Mouse (Mus musculus) lung, postnatal 36 days (tissue): Measurements from ENCODE around the gene Oxct2b.
"Not testable (repeated sequence)": the region's sequence is repeated elsewhere in the genome, so short reads cannot be mapped to it uniquely, and the experiment has no call there.

ENCODE experiments used
- DNase-seq: peaks from one replicate; pipeline ENCODE4 v3.0.0; 2022; ENCODE audit warnings: mixed read lengths

Gene Oxct2b

DNA sequence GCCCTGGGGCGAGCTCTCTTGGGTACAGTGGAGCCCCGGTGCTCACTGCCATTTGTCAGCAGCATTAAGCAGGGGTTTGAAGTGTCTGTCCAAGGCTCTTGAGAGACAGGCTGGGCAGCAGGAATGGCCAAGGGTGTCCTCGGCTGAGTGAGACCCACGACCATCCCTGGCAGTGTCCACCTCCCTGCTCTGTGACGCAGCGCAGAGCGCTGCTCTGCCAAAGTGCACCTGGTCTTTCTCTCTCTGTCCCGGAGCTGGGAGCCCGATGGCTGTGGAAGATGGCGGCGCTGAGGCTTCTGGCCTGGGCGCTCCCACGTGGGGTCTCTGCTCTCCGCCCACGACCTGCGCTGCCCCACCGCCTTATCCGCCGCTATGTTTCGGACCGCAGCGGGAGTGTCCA is at the start of gene Oxct2b:
TSS of gene Oxct2b (plus strand) at position 256 of the 400 bp plus-strand sequence.
- no peak for DNase-seq

- DNase-seq = no peak
These were observed 47.4 kb upstream of the Oxct2b start for GRCm38 (mm10) chr4:123068646-123069045.

GRCm38 (mm10) chr4:123071266-123071966 is 44.6 kb upstream of the Oxct2b start:
- peak; percentile 82 for DNase-seq

- DNase-seq = no peak
These were observed 39.1 kb upstream of the Oxct2b start for GRCm38 (mm10) chr4:123076928-123077327.

DNA sequence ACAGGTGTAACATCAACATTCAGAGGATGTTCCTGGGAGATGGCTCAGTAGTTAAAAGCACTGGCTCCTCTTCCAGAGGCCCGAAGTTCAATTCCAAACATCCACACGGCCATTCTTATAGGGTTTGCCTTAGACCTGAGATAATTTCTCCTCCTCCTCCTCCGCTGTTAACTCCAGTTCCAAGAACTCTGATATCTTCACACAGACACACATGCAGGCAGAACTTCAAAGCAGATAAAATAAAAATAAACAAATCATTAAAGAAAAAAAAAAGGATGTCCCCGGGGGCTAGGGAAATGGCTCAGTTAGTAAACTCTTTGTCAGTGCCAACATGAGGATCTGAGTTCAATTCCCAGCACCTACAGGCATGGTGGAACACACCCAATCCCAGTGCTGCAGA is 37.8 kb upstream of the Oxct2b start:
- no peak for DNase-seq

DNA sequence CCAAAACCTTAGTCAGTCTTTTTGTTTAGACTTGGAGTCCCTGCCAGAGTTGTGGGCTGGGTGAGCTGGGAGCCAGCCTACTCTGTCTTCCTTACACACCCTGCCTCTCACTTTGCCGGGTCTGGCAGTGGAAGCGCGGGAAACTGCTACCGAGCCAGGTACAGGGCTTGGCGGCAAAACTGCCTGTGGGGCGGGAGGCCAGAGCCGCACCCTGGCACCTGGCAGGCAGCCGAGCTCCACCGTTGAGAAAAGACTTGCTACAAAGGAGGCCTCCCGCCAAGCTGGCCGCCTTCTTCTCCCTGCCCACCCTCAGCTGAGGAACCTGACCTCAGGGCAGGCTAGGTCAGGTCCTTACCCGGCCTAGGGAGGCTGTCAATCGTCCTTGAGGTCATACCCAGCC is 35.3 kb upstream of the Oxct2b start:
- DNase-seq = peak; percentile 80

DNA sequence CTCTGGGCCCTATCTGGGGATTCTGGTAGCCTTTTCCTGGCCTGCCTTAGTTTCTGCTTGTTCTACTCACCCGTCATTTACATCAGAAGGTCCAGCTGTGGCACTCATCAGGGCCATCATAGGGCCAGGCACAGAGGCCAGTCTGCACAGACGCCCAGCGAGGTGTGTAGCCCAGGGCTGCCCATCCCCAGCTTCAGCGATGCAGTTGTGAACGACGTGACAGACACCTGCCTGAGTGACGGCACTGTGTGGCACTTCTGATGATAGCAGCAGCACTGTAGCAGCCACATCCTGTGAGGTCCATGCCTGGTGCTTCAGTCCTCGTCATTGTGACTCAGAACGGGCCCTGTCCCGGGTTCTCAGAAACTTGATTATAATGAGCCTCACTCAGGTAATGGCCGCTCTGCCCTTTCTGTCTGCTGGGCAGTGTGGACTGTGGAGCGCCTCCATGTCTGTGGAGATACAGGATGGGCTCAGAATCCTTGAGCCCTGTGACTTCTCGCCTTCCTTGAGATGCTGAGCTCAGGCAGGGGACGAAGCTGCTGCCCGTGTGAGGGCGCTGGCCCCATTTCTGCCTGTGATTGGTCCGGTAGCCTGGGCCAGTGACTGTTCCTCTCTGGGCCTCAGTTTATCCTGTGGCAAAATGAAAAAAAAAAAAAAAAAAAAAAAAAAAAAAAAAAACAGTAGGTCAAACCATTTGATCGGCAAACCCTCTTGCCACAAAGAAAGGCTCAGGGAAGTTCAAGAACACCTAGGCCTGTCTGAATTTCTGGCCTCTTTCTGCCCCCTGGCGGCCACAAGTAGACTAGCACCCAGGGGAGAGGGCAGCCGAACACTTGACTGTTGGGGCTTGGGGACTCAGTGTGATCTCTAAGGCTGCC is 33.5 kb upstream of the Oxct2b start:
- DNase-seq = peak; percentile 64

GRCm38 (mm10) chr4:123083323-123083902 is 32.7 kb upstream of the Oxct2b start:
- DNase-seq = no peak

GRCm38 (mm10) chr4:123085290-123085689 is 30.8 kb upstream of the Oxct2b start:
- DNase-seq = no peak

DNA sequence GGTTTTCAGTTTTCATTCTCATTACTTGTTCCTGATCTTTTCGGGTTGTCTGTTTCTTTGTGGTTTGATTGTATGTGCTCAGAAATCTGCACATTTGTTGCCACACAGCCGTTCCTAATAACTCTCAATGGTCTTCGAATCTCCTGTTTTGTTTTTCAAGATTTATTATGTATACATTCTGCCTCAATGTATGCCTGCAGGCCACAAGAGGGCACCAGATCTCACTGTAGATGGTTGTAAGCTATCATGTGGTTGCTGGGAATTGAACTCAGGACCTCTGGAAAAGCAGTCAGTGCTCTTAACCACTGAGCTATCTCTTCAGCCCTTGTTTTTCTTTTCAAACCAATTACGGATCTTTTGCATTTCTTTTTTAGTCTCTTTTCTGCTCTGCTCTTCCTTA is 29.7 kb upstream of the Oxct2b start:
- no peak for DNase-seq

GRCm38 (mm10) chr4:123092621-123093020 is 23.4 kb upstream of the Oxct2b start:
- DNase-seq = no peak

GRCm38 (mm10) chr4:123093064-123093776 is 22.8 kb upstream of the Oxct2b start:
- peak; percentile 26 for DNase-seq

DNA sequence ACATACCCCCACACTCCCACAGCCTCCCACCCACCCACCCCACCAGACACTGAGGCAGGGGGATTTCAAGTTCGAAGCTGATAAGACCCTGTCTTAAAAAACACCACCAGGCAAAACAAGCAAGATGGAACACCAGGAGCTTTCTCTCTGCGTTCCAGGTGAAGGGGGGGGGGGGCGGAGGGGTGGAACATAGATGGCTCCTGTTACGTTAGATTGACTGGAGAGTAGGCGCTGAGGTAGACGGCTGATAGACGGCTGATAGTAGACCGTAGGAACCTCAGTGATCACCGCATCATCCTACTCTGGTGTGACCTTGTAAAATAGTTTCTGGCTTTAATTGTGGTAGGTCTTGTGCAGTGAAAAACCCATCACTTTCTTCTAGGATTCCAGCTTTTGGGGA is 22.2 kb upstream of the Oxct2b start:
- no peak for DNase-seq

GRCm38 (mm10) chr4:123104651-123105450 is 11.2 kb upstream of the Oxct2b start, which contains the start of gene Bmp8b:
Gene Bmp8b (plus strand): TSS chr4:123105165.
- DNase-seq = peak; percentile 22

DNA sequence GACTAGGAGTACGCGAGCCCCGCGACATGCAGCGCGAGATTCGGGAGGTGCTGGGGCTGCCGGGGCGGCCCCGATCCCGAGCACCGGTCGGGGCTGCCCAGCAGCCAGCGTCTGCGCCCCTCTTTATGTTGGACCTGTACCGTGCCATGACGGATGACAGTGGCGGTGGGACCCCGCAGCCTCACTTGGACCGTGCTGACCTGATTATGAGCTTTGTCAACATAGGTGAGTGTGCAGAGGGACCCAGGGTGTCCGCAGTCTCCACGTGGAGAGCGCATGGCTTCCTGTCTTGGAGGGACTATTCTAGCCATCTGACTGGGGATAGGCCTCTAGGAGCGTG is 10.6 kb upstream of the Oxct2b start:
- no peak for DNase-seq

GRCm38 (mm10) chr4:123105929-123106328 is 10.1 kb upstream of the Oxct2b start:
- not testable (repeated sequence) for DNase-seq

DNA sequence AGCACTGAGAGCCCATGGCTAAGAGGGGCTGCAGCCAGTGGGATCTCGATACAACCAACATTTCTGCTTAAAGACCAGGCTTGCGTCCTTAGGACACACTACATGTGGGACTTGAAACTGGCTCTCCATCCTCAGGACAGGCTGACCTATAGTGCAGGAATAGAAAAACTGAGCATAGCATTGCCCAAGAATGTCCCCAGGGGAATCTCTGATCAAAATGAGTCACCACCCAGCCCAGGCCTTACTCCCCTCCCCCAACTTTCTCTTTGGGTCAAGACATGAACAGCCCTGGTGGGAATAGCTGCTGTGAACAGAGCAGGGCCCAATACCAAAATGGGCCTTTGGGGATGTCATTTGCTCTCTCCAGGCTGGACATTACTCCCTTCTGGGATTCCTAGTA is 9.2 kb upstream of the Oxct2b start:
- no peak for DNase-seq

DNA sequence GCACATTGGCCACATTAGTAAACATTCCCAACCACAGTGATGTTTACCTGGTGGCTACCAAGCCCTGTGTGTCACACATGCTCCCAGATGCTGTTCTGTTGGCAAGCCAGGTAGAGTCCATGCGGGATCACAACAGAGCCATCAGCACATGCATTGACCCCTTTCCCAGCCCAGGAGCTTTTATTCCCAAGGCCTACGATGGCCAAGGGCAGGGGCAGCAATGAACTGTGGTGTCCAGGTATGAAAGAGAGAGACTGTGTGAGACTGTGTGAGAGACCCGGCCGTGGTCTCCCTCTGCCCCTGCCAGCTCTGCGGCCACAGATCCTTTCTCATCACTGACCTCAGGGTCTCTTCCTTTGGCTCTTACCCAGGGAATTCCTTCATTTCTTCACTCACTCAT is 8.0 kb upstream of the Oxct2b start:
- DNase-seq = peak; percentile 7

GRCm38 (mm10) chr4:123110751-123111150 is 5.3 kb upstream of the Oxct2b start:
- DNase-seq = no peak

- DNase-seq = not testable (repeated sequence)
These were observed 4.6 kb upstream of the Oxct2b start for GRCm38 (mm10) chr4:123111275-123111983.

DNA sequence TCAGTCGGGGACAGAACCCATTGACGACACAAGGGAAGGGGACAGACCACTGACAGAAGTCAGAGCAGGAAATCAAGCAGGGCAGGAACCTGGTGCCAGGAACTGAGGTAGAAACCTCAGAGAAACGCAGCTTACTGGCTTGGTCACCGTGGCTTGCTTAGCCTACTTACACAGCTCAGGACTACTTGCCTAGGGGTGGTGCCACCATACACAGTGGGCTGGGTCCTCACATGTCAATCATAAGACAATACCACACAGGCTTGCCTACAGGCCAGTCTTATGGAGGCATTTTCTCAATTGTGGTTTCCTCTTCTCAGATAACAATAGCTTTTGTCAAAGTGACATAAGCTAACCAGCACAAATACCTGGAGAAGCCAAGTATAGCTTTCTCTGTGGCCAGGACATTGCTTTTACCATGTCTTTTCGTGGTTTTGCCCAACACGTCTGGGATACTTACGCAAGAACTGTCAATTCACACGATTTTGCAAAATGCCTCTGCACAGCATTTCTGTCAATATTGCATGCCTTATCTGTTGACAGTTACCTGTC is 3.8 kb upstream of the Oxct2b start:
- no peak for DNase-seq
